Mouse (Mus musculus): ENCODE measurements around the gene D430019H16Rik. TPM values are rescaled to one million over a fixed set of nuclear protein-coding genes. Genes with fewer than 3 reads are reported as not detected.

Gene D430019H16Rik
- total and polyA plus RNA-seq, 3 experiments: not detected

- TF ChIP-seq NELFE (IDR thresholded peaks at IDR 0.05; ENCODE audit: low read depth, low read length) (no peak), MEF2A (IDR thresholded peaks at IDR 0.05; ENCODE audit: extremely low read depth, insufficient replicate concordance, low read depth, low read length, poor library complexity, severe bottlenecking) (no peak), TCF12 (IDR thresholded peaks at IDR 0.05; ENCODE audit: low read depth, low read length) (no peak), KAT2A (conservative IDR thresholded peaks at IDR 0.05; ENCODE audit: low read depth, low read length) (no peak), RCOR1 (IDR thresholded peaks at IDR 0.05; ENCODE audit: low read depth, low read length) (no peak), HCFC1 (IDR thresholded peaks at IDR 0.05; ENCODE audit: low read depth, low read length) (no peak), TBP (IDR thresholded peaks at IDR 0.05; ENCODE audit: low read depth, low read length) (no peak), ETS1 (IDR thresholded peaks at IDR 0.05; ENCODE audit: low read depth, low read length) (no peak), ELF1 (IDR thresholded peaks at IDR 0.05; ENCODE audit: low read depth, low read length) (no peak), MYC (IDR thresholded peaks at IDR 0.05; ENCODE audit: low read depth, low read length) (no peak)
- no peaks in the 10 kb centered on the region for H3K36me3 ChIP-seq (ENCODE audit: control insufficient read depth in 1 of 2, insufficient read depth in 2 of 2, low read length in 2 of 2)
- no peak overlapping the region for H3K27ac ChIP-seq (ENCODE audit: control insufficient read depth, low read depth, low read length)
- no peaks in the 10 kb centered on the region for H3K4me1 ChIP-seq (ENCODE audit: control insufficient read depth in 1 of 2, insufficient read depth in 2 of 2, low read length in 2 of 2)
- H3K79me2 ChIP-seq (ENCODE audit: control insufficient read depth, insufficient read depth, low read length, poor library complexity): no peaks in the 10 kb centered on the region
- no peaks in the 10 kb centered on the region for H3K9me3 ChIP-seq (replicated peaks; ENCODE audit: insufficient read depth, low read length)
- no peak for DNase-seq (ENCODE audit: low read depth, low spot score)
- H3K9ac ChIP-seq (ENCODE audit: control insufficient read depth, low read depth, low read length, poor library complexity, severe bottlenecking): no peak overlapping the region
- no peak overlapping the region for H3K4me3 ChIP-seq (ENCODE audit: control insufficient read depth in 1 of 2, insufficient read depth in 1 of 2, low read depth in 2 of 2, low read length in 2 of 2)
- no peaks in the 10 kb centered on the region for H3K27me3 ChIP-seq (ENCODE audit: control insufficient read depth in 1 of 2, insufficient read depth in 2 of 2, low read length in 2 of 2)
These were observed 70.1 kb downstream of the D430019H16Rik start for GRCm38 (mm10) chr12:105523737-105524136.

GRCm38 (mm10) chr12:105526186-105526585, 72.5 kb downstream of the D430019H16Rik start:
- H3K9me3 ChIP-seq (replicated peaks; ENCODE audit: insufficient read depth, low read length): no peaks in the 10 kb centered on the region

More at GRCm38 (mm10) chr12:105526186-105526585, 72.5 kb downstream of the D430019H16Rik start:
- Histone ChIP-seq H3K9ac (ENCODE audit: control insufficient read depth, low read depth, low read length, poor library complexity, severe bottlenecking) (no peak overlapping the region), H3K4me3 (ENCODE audit: control insufficient read depth in 1 of 2, insufficient read depth in 1 of 2, low read depth in 2 of 2, low read length in 2 of 2) (no peak overlapping the region), H3K36me3 (ENCODE audit: control insufficient read depth in 1 of 2, insufficient read depth in 2 of 2, low read length in 2 of 2) (no peaks in the 10 kb centered on the region), H3K79me2 (ENCODE audit: control insufficient read depth, insufficient read depth, low read length, poor library complexity) (no peaks in the 10 kb centered on the region), H3K27me3 (ENCODE audit: control insufficient read depth in 1 of 2, insufficient read depth in 2 of 2, low read length in 2 of 2) (no peaks in the 10 kb centered on the region; a peak in 1 of 4 replicates), H3K27ac (ENCODE audit: control insufficient read depth, low read depth, low read length) (no peak overlapping the region), H3K4me1 (ENCODE audit: control insufficient read depth in 1 of 2, insufficient read depth in 2 of 2, low read length in 2 of 2) (no peaks in the 10 kb centered on the region)
- TF ChIP-seq MXI1 (IDR thresholded peaks at IDR 0.05; ENCODE audit: low read depth, low read length): no peak
- no peak for TF ChIP-seq TCF12 (IDR thresholded peaks at IDR 0.05; ENCODE audit: low read depth, low read length)
- TF ChIP-seq POLR2AphosphoS5 (IDR thresholded peaks at IDR 0.05; ENCODE audit: borderline replicate concordance, low read depth, low read length): no peak
- TF ChIP-seq MAFK (IDR thresholded peaks at IDR 0.05; ENCODE audit: borderline replicate concordance, low read depth, low read length): no peak
- TF ChIP-seq HCFC1 (IDR thresholded peaks at IDR 0.05; ENCODE audit: low read depth, low read length): no peak
- TF ChIP-seq ETS1 (IDR thresholded peaks at IDR 0.05; ENCODE audit: low read depth, low read length): no peak
- no peak for TF ChIP-seq ELF1 (IDR thresholded peaks at IDR 0.05; ENCODE audit: low read depth, low read length)
- TF ChIP-seq MAX (IDR thresholded peaks at IDR 0.05; ENCODE audit: low read length): no peak
- TF ChIP-seq USF2 (IDR thresholded peaks at IDR 0.05; ENCODE audit: borderline replicate concordance in 1 of 2, insufficient read depth in 1 of 2, low read depth in 1 of 2, low read length in 2 of 2): no peak
- TF ChIP-seq TBP (IDR thresholded peaks at IDR 0.05; ENCODE audit: low read depth, low read length): no peak
- TF ChIP-seq ZC3H11A (IDR thresholded peaks at IDR 0.05; ENCODE audit: low read depth, low read length): no peak
- TF ChIP-seq RCOR1 (IDR thresholded peaks at IDR 0.05; ENCODE audit: low read depth, low read length): no peak
- TF ChIP-seq SIN3A (IDR thresholded peaks at IDR 0.05; ENCODE audit: low read length): no peak
- TF ChIP-seq EP300 (IDR thresholded peaks at IDR 0.05; ENCODE audit: low read depth in 1 of 2, low read length in 2 of 2): no peak
- TF ChIP-seq USF1 (IDR thresholded peaks at IDR 0.05; ENCODE audit: low read depth, low read length): no peak
- no peak for TF ChIP-seq MEF2A (IDR thresholded peaks at IDR 0.05; ENCODE audit: extremely low read depth, insufficient replicate concordance, low read depth, low read length, poor library complexity, severe bottlenecking)
- TF ChIP-seq JUND (IDR thresholded peaks at IDR 0.05; ENCODE audit: low read depth, low read length): no peak
- TF ChIP-seq BHLHE40 (IDR thresholded peaks at IDR 0.05; ENCODE audit: borderline replicate concordance, low read depth, low read length): no peak
- no peak for DNase-seq (ENCODE audit: low read depth, low spot score)

All from MEL (cell line).